ENCODE assay signal across 8 mouse cellular contexts in the genomic region with DNA sequence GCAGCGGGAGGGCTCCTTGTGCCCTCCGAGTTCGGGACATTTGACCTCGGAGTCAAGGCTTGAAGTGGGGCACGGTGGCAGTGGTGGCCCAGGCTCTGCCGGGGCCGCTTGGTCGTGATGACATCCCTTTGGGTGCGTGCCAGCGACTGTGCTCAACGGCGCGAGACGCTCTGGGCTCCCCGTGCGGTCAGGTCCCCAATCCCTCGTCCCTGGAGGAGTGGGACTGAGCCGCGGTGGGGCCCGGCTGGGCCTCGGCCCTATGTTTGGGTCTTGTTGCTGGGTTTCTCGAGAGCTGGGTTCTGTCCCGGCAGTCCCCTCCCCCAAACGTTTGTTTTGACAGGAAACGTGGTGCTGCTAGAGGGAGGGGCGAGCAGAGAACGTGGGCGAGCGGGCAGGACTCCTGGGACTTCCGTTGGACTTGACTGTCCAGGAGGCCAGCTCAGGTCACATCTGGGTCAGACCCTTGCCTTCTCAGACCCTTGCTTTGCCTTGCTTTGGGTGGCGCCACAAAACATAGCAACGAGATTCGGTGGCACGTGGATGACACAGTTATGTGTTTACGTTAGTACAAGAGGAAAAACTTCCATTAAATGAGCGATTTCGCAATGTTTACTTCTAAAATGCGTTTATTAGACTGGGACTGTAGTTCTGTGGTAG. TPM values are rescaled to one million over a fixed set of nuclear protein-coding genes. Genes with fewer than 3 reads are reported as not detected.
DNase-seq lines count a peak whose midpoint lies in the region; ATAC-seq and TF ChIP-seq lines count a peak whose summit lies in the region.

No protein-coding gene starts in this region.

- intact Hi-C loops in heart, postnatal 14 days (cut with DNase I) = loop anchor here (5.0 kb wide), 1 partner anchor 45 kb away; a partner anchor contains a TSS

- no peaks in the 10 kb centered on the region for H3K36me3 ChIP-seq in ES-Bruce4 (ENCODE audit: control insufficient read depth, insufficient read depth, low read length, poor library complexity, severe bottlenecking)
- no peaks in the 10 kb centered on the region for H3K36me3 ChIP-seq in forebrain, embryonic 15.5 days
- H3K36me3 ChIP-seq in neural tube, embryonic 15.5 days = no peaks in the 10 kb centered on the region

- no peak for TF ChIP-seq POLR2A in ES-Bruce4 (IDR thresholded peaks at IDR 0.05; ENCODE audit: insufficient read depth, low read length)
- TF ChIP-seq POLR2A in lung, adult 2 months (IDR thresholded peaks at IDR 0.05; ENCODE audit: borderline replicate concordance, extremely low read depth, low read depth, low read length) = peak; percentile 32; the same call in 1 of the 2 replicates

- ATAC-seq in forebrain, embryonic 15.5 days (replicated peaks) = peak; percentile 47
- peak; percentile 60 for ATAC-seq in neural tube, embryonic 15.5 days (ENCODE audit: low FRiP score)

- H3K9ac ChIP-seq in ES-Bruce4 (ENCODE audit: low read depth, poor library complexity, severe bottlenecking) = peak overlapping the region; percentile 48
- peak overlapping the region; percentile 67 for H3K9ac ChIP-seq in forebrain, embryonic 15.5 days (replicated peaks)
- H3K9ac ChIP-seq in neural tube, embryonic 15.5 days (replicated peaks) = peak overlapping the region; percentile 75

- no peak for TF ChIP-seq CTCF in ES-Bruce4 (IDR thresholded peaks at IDR 0.05; ENCODE audit: low read depth, low read length)
- no peak for TF ChIP-seq CTCF in lung, adult 2 months (IDR thresholded peaks at IDR 0.05; ENCODE audit: insufficient read depth, low read length)

- no peaks in the 10 kb centered on the region for H3K9me3 ChIP-seq in ES-Bruce4 (replicated peaks; ENCODE audit: control insufficient read depth, insufficient read depth, low read length, poor library complexity, severe bottlenecking)
- no peaks in the 10 kb centered on the region for H3K9me3 ChIP-seq in forebrain, embryonic 15.5 days
- H3K9me3 ChIP-seq in neural tube, embryonic 15.5 days (replicated peaks) = no peaks in the 10 kb centered on the region

- 4% methylated on average over 38 of the region's 38 CpGs for WGBS in forebrain, embryonic 15.5 days
- WGBS in lung, adult 2 months = under 1% methylated on average over 38 of the region's 38 CpGs
- WGBS in neural tube, embryonic 15.5 days = 2% methylated on average over 38 of the region's 38 CpGs

- H3K27ac ChIP-seq in ES-Bruce4 (ENCODE audit: insufficient read depth, low read length) = no peak overlapping the region
- H3K27ac ChIP-seq in forebrain, embryonic 15.5 days (replicated peaks) = peak overlapping the region; percentile 53
- peak overlapping the region; percentile 83 for H3K27ac ChIP-seq in neural tube, embryonic 15.5 days (replicated peaks)

- H3K4me2 ChIP-seq in forebrain, embryonic 15.5 days (replicated peaks) = peak overlapping the region; percentile 93
- peak overlapping the region; percentile 90 for H3K4me2 ChIP-seq in neural tube, embryonic 15.5 days

- H3K27me3 ChIP-seq in ES-Bruce4 (ENCODE audit: control insufficient read depth, insufficient read depth, low read length, poor library complexity, severe bottlenecking) = no peaks in the 10 kb centered on the region
- H3K27me3 ChIP-seq in forebrain, embryonic 15.5 days = no peaks in the 10 kb centered on the region
- H3K27me3 ChIP-seq in neural tube, embryonic 15.5 days (replicated peaks) = peaks cover 6% of the 10 kb centered on the region; the same call in 1 of the 2 replicates

- DNase-seq in cerebellum, adult 11-12 months = peak; percentile 90
- DNase-seq in heart, postnatal 14 days = peak; percentile 81 to 87
- peak; percentile 55 to 73 for DNase-seq in layer of hippocampus, adult 18-20 months (ENCODE audit: low spot score in 2 of 2)
- DNase-seq in lung, adult 2 months = peak; percentile 82
- DNase-seq in testis, postnatal 14 days (ENCODE audit: low spot score) = peak; percentile 78

- peak overlapping the region; percentile 79 for H3K4me3 ChIP-seq in ES-Bruce4 (ENCODE audit: low read depth, low read length)
- H3K4me3 ChIP-seq in forebrain, embryonic 15.5 days = peak overlapping the region; percentile 92
- H3K4me3 ChIP-seq in lung, adult 2 months (replicated peaks; ENCODE audit: extremely low read depth, low read depth, low read length) = peak overlapping the region; percentile 93
- H3K4me3 ChIP-seq in neural tube, embryonic 15.5 days (replicated peaks) = peak overlapping the region; percentile 96

- TF ChIP-seq EP300 in ES-Bruce4 (IDR thresholded peaks at IDR 0.05; ENCODE audit: insufficient read depth, low read depth, low read length) = no peak

- H3K4me1 ChIP-seq in ES-Bruce4 (ENCODE audit: control insufficient read depth, insufficient read depth, low read length) = no peaks in the 10 kb centered on the region
- H3K4me1 ChIP-seq in forebrain, embryonic 15.5 days = peaks cover 23% of the 10 kb centered on the region
- peaks cover 20% of the 10 kb centered on the region for H3K4me1 ChIP-seq in lung, adult 2 months (ENCODE audit: control insufficient read depth, insufficient read depth, low read length)
- H3K4me1 ChIP-seq in neural tube, embryonic 15.5 days = peaks cover 15% of the 10 kb centered on the region

RNA-seq across cellular contexts. Expression of a gene that starts 0.8 kb away (rescaled TPM):
- polyA plus RNA-seq in ES-Bruce4 (2011; ENCODE audit: insufficient read depth, insufficient read length, low read depth, missing spikeins) = 2.6 and 3.6 TPM in 2 replicates
- 30.8 and 34.8 TPM in 2 replicates for polyA plus RNA-seq in forebrain, embryonic 15.5 days (2015; fragmentation: Nextera tagmentation; extraction: Ambion mirVana)
- total RNA-seq in heart, postnatal 14 days (2021) = 100 to 1,000 TPM in 1 of 2 experiments, 10 to 100 TPM in 1; 96.1 to 120 TPM
- total RNA-seq in layer of hippocampus, adult 18-20 months (2021) = 10 to 100 TPM; 24.7 to 30.3 TPM
- polyA plus RNA-seq in lung, adult 2 months (2012; rRNA removed) = 65.6 and 97.0 TPM in 2 replicates
- polyA plus RNA-seq in neural tube, embryonic 15.5 days (2015; fragmentation: Nextera tagmentation; extraction: Ambion mirVana) = 27.5 and 27.8 TPM in 2 replicates

RNA-seq across cellular contexts. Expression of a gene that starts 43.3 kb away (rescaled TPM):
- polyA plus RNA-seq in ES-Bruce4 (2011; ENCODE audit: insufficient read depth, insufficient read length, low read depth, missing spikeins) = 52.1 and 53.4 TPM in 2 replicates
- polyA plus RNA-seq in forebrain, embryonic 15.5 days (2015; fragmentation: Nextera tagmentation; extraction: Ambion mirVana) = 41.9 and 44.1 TPM in 2 replicates
- 10 to 100 TPM; 34.1 to 44.0 TPM for total RNA-seq in heart, postnatal 14 days (2021)
- total RNA-seq in layer of hippocampus, adult 18-20 months (2021) = 10 to 100 TPM; 18.7 to 19.9 TPM
- polyA plus RNA-seq in lung, adult 2 months (2012; rRNA removed) = 20.9 and 26.5 TPM in 2 replicates
- 55.9 and 57.2 TPM in 2 replicates for polyA plus RNA-seq in neural tube, embryonic 15.5 days (2015; fragmentation: Nextera tagmentation; extraction: Ambion mirVana)

RNA-seq across cellular contexts. Expression of a gene that starts 44.9 kb away (rescaled TPM):
- 44.3 and 45.8 TPM in 2 replicates for polyA plus RNA-seq in ES-Bruce4 (2011; ENCODE audit: insufficient read depth, insufficient read length, low read depth, missing spikeins)
- 15.3 and 16.5 TPM in 2 replicates for polyA plus RNA-seq in forebrain, embryonic 15.5 days (2015; fragmentation: Nextera tagmentation; extraction: Ambion mirVana)
- 10 to 100 TPM; 11.7 to 12.1 TPM for total RNA-seq in heart, postnatal 14 days (2021)
- total RNA-seq in layer of hippocampus, adult 18-20 months (2021) = 10 to 100 TPM; 15.7 to 16.0 TPM
- 4.0 and 5.7 TPM in 2 replicates for polyA plus RNA-seq in lung, adult 2 months (2012; rRNA removed)
- polyA plus RNA-seq in neural tube, embryonic 15.5 days (2015; fragmentation: Nextera tagmentation; extraction: Ambion mirVana) = 13.5 and 13.6 TPM in 2 replicates
